Mouse (Mus musculus): Measurements from ENCODE around the gene Sept7.
A peak's percentile ranks its signal among the peaks of the same experiment; 100 is the strongest.
"Not testable (repeated sequence)": the region's sequence is repeated elsewhere in the genome, so short reads cannot be mapped to it uniquely, and the experiment has no call there.

The Sept7 gene

DNA sequence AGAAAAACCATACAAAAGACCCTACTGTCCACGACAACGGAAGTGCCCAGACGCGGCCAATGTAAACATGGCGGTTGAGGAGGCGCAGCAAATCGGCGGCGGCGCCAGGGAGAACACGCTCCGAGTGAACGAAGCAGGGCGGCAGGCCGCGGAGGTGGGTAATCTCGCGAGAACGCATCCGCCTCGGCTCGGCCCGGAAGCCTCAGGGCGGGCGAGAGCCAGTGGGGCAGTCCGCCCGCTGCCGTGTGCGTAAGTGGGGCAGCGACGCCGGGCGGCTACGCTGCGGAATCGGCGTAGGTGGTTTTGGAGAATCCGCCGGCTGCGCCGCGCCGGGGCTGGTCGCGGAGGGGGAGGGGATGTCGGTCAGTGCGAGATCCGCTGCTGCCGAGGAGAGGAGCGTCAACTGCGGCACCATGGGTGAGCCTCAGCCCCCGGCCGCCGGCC lies at the start of gene Sept7:
TSS of gene Sept7 (plus strand) at position 157 of the 444 bp plus-strand sequence.
- peak; percentile 99 for DNase-seq

DNA sequence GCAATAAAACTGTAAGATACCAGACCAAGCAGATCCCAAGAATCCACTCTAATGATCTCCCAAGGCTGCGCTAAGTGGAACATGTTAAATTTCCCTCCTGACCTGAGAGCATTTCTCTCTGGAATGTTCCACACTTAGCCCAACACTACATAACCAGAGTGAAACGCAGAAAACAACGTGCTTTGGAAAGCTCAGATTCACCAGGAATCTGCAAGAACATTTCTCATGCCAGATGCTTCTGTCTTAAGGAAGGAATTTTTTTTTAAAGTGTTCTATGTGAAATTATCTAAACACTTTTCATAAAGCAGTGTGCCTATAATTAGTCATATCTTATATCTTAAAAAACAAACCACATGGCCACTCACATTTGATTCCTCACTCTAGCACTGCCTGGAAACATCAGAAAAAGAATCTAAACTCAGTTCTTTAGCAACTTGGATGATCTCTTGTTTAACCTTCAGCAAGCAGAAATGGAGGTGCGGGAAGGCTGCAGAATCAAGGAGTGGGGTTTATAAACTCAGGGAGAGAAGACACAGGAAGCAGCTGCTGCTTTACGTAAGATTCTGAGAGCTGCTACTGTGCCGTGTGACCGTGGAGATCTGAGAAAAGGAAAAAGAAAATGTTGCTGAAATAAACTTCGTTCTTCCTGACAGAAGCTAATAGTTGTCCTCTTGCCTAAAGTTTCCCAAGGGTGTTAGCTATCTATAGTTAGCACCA lies 44.0 kb upstream of the Sept7 start:
- DNase-seq, result peak; percentile 53

DNA sequence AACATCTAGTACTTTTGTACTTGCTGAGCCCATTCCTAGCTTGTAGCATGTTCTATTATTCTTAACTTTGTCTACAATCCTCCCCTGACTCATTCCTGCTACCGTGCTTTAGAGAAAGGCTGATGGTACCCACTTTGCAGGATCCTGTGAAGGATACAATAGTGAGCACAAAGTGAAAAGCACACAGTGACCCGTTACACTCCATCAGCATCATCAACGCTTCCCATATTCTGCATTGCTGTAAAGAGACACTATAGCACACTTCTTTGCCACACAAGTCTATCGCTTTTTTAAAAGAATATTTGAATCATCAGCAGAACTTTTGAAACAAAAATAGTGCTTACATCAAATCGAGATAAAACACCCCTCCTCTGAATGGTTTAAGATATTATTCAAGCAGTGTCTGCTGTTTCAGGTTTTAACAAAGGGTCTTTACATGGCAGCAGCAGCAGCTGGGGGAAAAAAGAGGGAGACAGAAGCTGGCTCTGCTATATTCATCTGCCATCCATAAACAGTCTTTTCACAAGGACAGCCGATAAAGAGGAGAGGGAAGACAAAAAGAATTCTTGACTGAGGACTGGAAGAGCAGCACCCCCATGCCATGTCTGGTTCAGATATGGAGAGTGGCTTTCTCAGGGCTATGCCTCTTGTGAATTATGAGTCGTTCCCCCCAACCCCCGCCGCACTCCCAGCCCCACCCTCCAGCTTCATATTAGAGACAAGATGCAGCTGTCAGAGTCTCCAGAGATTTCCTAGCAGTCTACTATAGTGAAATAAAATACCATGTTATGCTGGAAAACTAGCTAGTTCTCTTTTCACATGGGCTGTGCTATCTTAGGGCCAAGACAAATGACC lies 39.7 kb upstream of the Sept7 start:
- no peak for DNase-seq

DNA sequence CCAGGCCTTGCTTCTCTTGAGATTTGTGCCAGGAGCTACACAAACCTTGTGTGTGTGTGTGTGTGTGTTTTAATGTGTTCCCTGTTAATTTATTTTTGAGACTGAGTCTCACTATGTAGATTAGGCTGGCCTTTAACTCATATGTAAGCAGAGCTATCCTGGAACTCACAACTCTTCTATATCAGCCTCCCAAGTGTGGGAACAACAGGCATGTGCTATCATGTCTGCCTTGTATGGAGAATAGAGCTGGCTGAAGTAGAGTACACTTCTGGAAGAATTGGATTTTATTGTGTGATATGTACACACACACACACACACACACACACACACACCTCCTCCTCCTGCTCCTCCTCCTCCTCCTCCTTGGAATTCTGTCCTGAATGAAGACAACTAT lies 39.1 kb upstream of the Sept7 start:
- DNase-seq, result no peak

DNA sequence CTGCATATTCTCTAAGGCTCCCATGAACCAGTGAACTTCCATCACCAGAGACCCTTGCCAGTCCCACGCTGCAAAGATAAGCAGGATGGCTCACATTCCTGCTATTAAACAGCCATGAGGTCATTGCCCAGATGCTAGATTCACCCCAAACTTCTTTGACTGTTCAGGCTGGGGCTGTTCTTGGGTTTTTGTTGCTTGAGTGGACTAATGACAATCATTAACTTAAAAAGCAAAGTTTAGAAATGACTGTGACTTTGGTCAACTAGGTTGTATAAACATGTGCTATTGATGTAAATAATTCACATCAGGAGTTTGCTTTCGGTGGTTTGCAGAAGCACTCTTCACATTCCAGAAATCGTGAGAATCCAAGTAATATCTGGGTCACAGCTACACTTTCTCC lies 36.8 kb upstream of the Sept7 start:
- DNase-seq, result no peak

DNA sequence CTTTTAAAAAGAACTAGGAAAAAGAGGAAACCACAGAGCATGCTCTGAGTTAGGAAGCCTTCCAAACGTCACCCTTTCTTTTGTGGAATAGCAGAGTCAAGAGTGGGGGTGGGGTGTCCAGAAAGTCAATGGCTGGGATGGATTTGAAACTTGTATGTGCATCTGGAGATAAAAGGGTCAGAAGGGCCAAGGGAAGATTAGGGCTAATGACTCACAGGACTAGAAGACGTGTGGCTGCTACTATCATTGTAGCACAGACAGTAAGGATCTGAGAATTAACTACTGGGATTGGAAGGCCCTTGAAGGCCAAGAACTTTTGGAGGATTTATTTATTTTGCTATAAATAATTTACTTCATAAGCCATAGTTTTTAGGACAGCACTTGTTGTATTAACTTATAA lies 36.0 kb upstream of the Sept7 start:
- no peak for DNase-seq

DNA sequence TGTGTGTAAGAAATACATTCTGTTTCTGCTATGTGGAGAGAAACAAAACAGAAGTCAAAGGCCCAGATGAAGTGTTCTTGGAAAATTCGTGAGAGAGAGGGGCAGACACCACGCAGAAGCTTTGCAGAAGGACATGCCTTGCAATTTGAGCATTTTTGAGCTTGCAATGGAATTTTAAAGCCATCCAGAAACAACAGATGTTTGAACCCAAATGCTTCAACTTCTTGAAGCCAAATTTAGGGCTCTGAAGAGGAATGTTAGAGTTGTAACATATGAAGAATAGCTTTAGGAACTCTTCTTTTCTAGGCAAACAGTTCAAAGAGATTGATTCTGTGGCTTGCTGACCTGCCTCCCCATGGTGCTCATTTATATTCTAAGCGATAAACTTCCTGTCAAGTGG lies 33.3 kb upstream of the Sept7 start:
- no peak for DNase-seq

DNA sequence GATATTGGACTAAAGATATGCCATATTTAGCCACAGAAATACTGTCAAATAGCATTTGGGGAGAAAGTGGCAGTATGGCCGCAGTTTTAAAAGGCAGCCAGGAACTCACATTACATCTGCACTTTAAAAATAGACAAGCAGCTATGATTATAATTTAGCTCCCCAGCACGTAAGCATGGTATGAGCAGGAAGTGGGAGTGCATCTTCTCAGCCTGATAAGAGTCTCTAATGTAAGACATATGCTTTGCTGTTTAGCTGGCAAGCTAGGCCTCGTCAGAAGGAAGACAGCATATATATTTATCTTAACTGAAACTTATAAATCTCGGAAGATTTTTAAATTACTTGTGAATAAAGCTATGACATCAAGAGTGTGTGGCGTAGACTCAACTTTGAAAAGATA lies 32.4 kb upstream of the Sept7 start:
- DNase-seq, result no peak

DNA sequence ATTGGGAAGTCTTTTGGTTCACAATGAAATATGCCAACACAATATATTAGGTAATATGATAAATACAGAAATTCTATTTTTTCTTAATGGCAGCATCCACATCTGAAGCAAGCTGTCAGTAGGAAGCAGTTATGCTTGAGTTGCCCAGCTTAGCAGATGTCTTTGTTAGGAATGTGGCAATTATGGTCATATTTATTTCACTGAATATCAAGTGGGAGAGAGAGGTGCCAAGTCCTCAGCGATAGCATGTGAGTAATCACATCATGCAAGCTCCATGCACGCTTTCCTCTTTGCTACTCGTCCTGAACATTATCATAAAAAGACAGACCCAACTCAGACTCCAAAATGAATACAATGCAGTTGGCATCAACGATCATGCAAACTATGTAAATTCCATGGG lies 27.3 kb upstream of the Sept7 start:
- no peak for DNase-seq

DNA sequence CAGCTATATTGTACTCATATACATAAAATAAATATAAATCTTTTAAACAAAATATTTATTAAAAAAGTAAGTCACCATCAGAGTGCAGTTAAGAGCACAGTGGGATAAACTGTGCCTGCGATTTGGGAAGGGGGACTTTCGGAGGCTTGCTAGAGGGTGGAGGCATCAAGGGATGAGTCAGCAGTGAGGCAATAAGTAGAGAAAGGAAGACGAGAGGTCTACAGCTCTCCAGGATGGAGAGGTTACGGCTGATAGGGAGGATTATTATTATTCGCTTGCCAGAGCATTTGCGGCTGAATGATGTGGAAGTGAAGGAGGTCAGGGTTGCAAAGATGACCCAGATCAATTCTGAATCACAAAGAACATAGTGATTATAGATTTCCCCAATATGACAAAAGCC lies 22.5 kb upstream of the Sept7 start:
- no peak for DNase-seq

DNA sequence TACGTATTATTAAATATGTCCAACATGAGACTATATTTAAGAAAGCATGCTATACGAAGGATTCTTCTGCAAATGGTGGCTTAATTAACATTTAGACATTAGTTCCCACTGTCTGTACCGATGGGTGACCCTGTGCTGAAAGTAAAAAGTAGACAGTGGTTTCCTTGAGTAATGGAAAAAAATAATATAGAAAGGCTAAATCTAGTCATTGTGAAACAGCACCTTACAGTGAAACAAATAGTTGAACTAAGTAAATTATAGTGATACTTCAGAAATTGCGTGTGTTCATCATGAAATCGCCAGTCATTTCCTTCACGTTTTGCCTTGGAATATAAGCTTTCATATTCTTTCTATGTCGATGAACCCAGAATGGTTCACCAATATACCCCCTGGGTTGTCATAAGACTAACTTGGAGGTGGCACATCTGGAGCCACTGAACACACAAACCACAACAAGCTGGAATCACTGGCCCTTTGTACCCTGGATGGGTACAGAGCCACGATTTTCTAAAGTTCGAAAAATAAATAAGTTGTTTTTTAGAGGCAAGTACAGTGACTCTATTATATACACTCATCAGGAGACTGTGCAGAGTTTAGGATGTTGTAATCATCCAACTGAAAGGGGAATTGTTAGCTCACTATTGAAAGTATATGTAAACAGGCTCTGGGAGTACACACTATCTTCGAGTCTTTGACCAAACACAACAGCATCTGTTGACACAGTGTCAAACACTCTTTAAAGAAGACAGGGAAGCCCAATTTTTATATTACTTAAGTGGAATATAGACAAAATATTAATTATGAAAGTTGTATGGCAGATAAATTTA lies 21.8 kb upstream of the Sept7 start:
- DNase-seq, result no peak

DNA sequence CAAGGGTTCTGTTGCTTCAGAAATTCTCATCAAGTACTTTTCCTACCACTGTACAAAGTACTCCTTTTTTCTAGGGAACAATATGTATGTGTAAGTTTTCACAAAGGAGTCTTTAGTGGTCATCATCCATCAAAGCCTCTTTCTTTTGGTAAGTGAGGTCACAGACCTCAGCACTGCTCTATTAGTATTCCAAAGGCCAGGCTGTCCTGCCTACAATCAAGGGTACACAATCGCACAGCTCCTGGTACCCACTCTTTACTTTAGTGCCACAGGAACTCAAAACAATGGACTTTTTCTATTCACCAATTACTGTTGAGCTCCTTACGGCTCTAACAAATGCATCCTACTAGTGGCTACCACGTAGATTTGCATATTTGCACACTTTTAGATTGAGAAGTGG lies 11.2 kb upstream of the Sept7 start:
- no peak for DNase-seq

DNA sequence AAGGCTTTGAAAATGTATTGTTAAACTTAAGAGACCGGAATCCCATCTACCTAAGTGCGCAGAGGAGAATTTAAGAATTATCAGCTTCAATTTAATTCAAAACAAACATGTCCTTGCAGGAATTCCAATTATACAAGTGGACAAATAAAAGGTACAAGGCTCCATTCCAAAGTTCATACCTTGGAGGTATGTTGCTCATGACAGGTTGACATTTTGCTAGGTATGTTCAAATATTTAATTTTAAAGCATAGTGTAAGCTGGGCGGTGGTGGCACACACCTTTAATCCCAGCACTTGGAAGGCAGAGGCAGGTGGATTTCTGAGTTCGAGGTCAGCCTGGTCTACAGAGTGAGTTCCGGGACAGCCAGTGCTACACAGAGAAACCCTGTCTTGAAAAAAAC lies 10.5 kb upstream of the Sept7 start:
- not testable (repeated sequence) for DNase-seq

DNA sequence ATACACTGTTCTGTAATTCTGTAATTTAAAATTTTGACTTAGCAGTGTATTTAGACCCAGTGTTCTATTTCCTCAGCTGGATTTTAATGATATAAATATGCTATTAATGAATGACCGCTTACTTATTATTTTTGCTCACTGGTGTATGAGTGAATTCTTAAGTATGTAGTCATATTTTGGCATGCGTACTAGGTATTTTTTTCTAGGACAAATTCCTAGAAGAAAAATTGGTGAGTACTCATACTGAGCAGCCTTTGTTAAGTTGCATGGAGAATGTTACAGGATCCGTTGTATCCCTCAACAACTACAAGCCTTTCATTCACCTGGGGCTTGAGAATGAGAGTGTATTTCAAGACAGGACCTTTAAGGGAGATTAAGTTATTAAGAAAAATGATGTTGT lies 10.0 kb upstream of the Sept7 start:
- DNase-seq, result no peak

DNA sequence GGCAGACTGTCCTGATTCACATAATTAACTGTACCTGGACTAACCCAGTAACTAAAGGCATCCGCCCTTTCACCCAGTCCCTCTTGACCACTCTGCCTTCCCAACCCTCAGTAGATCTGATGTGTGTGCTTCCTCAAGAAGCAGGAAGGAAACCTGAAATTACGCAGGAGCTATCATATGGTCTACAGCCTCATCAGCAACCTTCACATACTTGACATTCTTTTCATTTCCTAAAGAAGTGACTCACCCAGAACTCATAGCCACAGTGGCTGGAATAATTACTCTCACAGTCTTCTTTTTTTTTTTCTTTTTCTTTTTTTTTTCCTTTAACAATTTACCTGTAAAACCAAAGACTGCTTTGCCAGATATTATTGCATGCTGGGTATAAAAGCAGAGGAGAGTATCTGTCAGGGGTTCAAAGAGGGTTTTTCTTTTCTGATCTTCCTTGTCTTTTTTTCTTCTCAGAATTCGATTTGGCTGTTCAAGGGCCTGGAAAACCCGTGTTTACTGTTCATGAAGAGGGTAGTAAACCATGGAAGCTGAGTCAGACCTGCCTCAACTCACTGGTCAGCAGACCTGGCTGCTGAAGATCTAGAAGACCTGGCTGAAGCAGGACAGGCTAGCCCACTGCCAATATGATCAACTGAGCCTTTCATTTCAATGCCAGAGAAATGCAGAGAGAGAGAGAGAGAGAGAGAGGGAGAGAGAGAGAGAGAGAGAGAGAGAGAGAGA lies 8.1 kb upstream of the Sept7 start:
- DNase-seq, result no peak

DNA sequence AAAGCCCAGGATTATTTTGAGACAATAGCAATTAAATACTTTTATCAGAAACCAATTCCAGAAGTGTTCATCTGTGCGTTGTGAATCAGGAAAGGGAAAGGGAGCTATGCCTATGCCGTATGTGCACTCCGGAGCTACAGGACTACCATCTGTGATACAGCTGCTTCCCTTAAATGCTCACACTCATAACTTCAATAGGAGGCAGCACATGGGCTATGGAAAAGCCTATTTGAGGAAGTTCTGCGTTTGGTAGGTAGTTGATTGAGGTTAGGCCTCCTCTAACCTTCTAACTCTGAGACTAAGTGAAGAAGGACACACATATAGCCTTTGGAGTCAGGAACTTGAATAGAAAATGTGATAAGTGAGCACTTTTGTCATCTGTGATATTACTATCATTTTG lies 7.1 kb upstream of the Sept7 start:
- DNase-seq, result no peak

DNA sequence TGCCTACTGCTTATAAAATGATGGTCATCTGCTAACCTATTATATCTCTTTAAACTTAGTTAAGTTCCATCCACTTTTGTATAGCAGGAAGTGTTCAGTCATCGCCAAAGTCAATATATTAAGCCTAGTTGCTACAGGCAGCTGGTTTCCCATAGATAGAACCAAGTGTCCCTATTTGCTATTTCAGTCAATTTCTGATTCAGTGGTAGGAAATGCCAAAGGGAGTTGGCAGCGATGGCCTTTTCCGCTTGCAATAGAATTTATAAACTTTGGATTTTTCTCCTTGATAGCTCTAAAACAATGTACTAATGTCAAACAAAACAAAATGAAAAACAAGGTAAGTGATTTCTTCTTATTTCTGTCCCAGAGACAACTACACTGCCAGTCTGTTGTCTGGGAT lies 5.7 kb upstream of the Sept7 start:
- DNase-seq, result no peak

DNA sequence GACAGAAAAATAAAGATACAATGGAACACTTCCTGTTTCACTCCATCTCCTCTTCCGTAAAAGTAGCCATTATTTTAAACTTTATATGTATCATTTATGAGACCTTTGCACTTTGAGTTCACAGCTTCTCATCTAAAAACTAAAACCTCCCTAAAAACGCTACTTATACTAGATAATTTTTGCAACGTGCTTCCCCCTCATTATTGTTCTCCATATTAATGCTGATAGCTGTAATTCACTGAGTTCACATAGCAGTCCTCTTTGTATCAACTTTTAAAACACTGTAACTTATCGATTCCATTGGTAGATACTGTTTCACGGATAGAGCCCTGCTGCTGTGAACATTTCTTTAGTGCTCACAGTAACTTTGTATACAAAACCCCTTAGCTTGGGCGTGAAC lies 1.1 kb upstream of the Sept7 start:
- DNase-seq, result no peak

DNA sequence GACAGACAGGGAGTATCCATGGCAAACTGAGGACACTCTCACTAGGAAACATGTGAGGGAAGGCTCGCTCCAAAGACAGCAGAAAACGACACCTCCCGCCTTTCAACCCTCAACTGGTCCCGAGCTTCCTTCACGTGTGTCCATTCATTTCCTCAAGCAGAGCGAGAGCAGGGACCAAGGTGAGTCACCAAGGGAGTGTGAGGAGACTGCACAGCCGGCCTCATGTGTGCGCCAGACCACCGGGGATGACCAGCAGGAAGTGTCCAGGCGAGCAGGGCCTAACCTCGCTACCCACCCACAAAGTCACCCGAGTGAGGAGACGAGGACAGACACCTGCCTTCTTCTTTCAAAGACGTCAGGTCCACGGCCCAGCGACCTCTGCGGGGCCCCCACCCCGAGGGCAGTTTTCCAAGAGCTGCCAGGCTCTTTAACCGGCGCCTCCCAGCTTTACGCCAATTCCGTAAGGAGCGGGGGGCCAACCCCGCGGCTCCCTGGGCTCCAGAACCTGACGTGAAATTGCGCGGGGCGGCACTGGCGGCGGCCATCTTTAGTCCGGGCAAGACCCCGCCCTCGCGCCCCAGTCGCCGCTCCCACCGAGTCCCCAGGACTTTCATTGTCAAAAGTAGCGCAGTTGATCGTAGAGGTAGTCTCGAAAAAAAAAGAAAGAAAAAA lies 492 bp upstream of the Sept7 start:
- peak; percentile 89 for DNase-seq

DNA sequence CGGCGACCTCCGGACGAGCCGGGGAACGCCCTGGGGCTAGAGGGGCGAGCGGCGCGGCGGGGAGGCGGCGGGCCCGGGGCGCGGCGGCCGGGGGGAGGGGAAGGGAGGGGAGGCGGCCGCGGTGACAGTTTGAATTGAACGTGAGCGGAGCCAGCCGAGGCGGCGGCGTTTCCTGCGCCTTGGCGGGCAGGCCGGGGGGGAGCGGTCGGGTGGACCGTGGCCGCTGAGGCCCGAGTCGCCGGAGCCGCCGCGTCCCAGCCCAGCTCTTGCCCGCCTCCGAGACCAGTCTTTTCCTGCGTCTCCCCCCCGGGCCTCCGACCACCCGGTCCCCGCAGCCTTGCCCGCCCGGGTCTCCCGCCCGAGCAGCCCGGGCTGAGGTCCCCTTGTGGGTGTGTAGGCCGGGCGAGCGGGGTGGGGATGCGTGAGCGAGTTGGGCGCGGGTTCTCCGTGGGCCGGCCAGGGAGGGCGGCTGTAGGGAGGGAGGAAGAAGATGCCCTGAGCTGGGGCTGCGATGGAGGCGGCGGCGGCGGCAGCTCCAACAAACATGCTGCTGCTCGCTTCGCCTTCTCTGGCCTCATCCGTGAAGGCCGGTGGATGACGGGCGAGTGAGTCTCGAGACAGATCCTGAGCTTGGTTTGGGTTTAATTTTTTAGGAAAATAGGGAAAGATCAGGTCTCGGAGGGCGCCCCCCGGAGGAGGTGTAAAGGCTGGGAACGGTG lies 679 bp downstream of the Sept7 start:
- DNase-seq, result peak; percentile 61

DNA sequence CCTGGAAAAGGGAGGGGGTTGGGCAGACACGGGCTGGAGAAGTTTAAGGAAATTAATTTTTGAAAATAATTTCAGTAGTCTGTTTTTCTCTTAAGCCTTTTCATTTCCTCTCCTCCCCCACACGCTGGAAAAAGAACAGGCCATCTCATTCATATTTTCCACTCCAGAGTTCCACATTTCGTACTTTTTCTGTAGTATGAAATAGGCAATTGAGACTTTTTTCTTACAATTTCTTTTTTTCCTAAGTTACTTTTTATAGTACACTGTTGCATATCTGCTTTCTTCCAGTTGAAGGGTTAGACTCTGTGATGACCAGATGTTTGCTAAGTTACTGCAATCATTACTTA lies 1.2 kb downstream of the Sept7 start:
- no peak for DNase-seq

DNA sequence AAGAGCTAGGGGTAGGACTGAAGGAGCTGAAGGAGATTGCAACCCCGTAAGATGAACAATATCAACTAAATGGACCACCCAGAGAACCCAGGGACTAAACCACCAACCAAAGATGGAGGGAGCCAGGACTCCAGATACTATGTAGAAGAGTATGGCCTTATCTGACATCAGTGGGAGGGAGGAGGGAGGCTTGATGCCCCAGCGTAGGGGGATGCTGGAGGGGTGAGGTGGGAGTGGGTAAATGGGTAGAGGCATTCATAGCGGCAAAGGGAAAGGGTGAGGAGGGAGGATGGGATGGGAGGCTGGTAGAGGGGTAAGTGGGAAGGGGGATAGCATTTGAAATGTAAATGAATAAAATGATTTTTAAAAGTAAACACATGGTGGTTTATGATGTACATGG lies 8.2 kb downstream of the Sept7 start:
- no peak for DNase-seq

All from right cerebral cortex, postnatal 25 days (tissue).